Mouse (Mus musculus) granulocyte monocyte progenitor cell, adult 5-6 weeks (primary cell): ENCODE data around the gene Hephl1. TPM values are rescaled to one million over a fixed set of nuclear protein-coding genes. Genes with fewer than 3 reads are reported as not detected.
"Not testable (repeated sequence)": the region's sequence is repeated elsewhere in the genome, so short reads cannot be mapped to it uniquely, and the experiment has no call there.

Source experiments
- ATAC-seq: replicated peaks from 2 replicates; pipeline ENCODE4 v1.8.0; 2016; ENCODE audit warnings: mild to moderate bottlenecking, moderate TSS enrichment, inconsistent platforms; ENCODE audit not compliant: poor library complexity, severe bottlenecking
- total RNA-seq, 2 experiments: library from RNA; stranded (forward) in 1 of 2; stranded (reverse) in 1 of 2; fragments of 200-712, 200-1000 nt in 1 of 2; fragments of >200 nt in 1 of 2; fragmentation: Nextera tagmentation in 1 of 2; gene quantifications; 2 replicates each; pipeline ENCODE4 v1.2.3; 2014 to 2017

Gene Hephl1
- total RNA-seq (2014; fragmentation: Nextera tagmentation) (not detected in 2 replicates), total RNA-seq (2017) (not detected in 2 replicates)

DNA sequence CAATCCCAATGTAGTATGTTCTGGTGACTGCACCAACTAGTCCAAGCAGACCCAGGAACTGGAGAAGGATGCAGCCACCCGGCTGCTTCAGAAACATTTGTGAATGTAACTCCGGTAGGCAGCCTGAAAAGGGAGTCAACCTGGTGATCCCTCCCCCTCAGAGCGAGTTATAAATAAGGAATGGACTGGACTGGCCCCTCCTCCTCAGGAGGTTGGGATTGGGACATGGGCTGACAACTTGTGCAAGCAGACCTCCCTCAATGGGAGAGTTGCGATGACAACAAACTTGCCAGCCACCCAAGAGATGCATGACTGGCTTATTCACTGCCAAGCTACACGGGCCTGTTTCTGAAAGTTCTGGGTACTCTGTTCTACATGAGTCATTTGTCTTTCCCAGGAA lies at the start of gene Hephl1:
Gene Hephl1, minus strand, starts transcription at position 101 of the 400 bp plus-strand sequence.
- no peak for ATAC-seq

DNA sequence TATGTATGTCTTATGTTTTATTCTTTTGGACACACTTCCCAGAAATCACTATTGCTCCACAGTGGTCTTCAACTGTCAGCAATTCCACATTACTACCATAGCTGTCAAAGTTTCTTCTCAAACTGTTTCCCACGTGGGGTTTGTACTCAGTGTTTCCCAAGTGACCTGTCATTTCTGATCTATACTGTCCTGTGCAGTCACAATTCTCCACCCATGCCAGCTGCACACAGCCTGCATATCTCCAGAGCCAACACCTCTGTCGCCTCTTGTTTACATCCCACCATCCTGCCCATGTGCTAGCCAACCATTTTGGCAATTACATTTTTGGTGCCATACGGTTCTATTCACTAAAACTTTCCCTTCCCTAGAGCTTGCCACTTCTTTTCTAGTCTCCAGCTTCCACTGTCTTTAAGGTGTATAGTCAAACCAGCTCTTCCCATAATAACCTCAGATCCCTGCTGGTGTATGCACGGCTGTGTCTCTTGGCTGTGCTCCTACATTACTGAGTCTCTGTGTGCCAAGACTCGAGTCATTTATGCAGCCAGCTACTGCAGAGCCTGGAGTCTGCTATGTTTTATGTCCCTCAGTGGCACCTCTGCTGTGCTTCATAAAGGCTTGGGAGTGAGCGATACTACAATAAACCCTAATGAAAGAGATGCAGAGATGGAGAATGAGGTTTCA lies 37.5 kb upstream of the Hephl1 start:
- no peak for ATAC-seq

DNA sequence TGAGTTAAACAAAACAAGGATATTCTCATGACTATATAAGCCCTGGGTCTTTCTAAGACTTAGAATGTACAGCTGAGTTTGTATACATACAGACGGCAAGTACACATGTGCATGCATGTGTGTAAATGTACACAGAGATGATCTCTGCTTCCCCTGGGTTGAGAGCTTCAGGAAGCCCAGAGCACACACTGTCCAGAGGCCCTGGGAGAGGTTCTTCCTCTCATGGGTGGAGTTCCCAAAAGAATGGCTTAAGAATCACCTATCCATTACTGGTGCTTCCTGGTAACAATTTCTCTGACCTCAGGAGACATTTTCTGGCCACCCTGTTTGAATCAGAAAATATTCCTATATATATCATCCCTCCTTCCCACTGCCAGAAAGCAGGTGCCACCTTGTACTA lies 28.6 kb upstream of the Hephl1 start:
- ATAC-seq, result no peak

DNA sequence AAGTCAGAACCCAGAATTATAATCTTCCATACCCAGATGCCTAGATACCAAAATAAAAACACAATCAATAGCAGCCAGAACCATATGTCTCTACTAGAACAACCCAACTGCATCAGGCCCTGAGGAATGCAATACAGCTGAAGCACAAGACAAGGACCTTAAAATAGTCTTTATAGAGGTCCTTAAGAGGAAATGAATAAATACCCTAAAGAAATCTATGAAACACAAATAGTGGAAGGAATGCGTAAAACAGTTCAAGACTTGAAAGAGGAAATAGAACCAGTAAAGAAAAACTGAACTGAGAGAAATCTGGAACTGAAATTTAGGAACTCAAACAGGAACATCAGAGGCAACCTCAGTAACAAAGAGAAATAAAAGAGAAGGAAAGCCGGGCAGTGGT lies 14.0 kb upstream of the Hephl1 start:
- peak; percentile 78 for ATAC-seq

DNA sequence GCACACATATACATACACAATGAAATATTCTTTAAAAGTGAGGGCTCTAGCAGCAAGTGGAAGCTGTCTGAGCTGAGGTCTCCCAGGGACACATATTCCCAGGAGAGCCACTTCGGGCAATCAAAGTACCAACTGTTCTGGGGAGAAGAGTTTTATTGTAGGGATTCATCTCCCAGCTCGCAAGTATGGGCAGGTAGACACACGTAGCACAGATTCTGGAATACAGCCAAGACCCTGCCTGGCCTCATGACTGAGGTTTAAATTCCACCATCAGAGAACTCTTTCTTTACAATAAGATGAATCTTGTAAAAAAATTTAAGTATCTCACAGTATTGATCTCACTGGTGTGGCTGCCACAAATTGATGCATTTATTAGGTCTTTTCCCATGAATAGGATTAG lies 10.5 kb upstream of the Hephl1 start:
- ATAC-seq, result no peak

DNA sequence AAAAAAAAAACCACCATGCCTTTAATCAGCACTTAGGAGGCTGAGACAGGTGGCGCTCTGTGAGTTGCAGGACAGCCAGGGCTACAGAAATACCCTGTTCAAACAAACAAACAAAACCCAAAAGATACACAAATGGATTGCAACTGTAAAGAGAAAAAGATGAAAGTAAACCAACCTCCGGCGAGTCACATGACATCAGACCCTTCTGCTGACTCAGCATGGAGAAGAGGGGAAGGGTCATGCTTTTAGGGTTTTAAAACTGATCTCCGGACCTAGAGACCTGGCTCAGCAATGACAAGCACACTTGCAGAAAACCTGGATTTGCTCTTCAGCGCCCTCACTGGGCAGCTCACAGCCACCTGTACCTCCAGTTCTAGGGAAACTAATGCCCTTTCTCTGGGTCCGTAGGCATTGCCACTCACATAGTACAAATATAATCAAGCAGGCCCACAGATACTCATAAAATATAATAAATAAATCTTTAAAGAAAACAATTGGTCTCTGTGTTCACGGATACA lies 9.0 kb upstream of the Hephl1 start:
- no peak for ATAC-seq

DNA sequence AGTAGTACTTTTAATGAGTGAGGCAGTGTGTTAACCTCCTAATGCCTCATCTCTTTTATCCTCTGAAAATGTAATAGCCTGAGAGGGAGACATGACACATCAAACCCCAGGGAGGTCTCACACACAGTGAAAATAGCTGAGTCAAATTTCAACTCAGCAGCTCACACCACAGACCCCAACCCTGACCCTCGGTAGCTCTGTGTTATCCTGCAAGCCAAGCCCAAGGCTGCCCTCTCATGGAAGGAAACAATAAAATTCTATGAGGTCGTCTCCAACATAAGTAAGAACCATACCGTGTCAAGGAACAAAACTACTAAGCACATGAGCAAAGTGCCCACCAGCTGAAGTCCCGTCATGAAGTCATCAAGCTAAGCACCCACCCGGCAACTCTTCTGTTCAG lies 8.3 kb upstream of the Hephl1 start:
- no peak for ATAC-seq

DNA sequence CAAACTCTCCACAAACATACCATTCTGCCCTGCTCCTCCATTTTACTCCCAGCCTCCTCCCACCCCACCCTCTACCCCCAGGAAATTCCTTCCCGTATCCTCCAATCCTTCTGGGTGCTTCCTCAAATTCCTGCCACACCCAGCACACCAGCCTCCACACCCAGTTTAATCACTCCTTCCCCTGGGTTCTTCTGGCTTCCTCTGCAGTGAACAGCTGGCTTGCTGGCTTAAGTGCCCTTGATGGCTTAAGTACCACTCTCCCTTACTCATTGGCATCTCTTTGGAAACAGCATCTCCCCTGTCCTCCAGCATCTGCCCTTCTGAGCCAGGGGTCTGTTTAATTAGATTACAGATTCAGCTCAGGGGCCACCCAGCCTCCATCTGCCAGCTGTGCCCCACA lies 7.6 kb upstream of the Hephl1 start:
- ATAC-seq, result no peak

DNA sequence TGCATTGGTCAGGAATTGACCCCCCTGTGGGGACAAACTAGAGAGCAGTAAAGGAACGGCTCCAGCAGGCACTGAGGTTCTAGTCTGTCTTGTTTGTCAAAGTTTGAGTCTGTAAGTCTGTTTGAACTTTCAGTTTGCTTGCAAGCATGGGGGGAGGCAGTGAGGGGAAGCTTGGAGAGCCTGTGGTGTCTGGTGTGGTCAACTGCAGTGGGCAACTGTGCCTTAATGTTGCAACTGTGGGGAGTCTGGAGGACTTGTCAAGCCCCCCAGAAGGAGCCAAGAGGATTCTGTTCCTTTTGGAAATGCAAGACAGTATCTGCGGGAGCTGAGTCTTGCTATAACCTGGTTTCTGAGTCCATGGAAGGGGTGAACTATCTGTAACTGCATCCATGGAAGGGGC lies 4.3 kb upstream of the Hephl1 start:
- peak; percentile 71; the same call in 1 of the 2 replicates for ATAC-seq

GRCm38 (mm10) chr9:15114102-15114501 lies 2.2 kb upstream of the Hephl1 start:
- ATAC-seq, result no peak

DNA sequence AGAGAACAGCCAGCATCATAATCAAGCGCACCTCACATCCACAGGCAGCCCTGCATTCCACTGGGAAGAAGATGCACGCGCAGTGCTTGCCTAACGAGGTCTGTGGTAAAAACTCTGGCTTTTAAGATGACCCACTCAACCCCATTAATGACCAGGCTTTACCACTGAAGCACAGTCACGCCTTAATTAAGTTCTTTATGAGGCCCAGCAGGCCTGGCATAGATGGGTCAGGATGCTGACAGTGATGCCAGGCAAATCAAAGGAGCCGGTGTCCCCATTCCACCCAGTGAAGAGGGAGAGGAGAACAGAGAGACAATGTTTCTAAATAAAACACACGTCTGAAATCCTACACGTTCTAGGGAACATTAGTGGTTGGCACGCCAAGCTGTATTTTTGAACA lies 3.8 kb downstream of the Hephl1 start:
- no peak for ATAC-seq

DNA sequence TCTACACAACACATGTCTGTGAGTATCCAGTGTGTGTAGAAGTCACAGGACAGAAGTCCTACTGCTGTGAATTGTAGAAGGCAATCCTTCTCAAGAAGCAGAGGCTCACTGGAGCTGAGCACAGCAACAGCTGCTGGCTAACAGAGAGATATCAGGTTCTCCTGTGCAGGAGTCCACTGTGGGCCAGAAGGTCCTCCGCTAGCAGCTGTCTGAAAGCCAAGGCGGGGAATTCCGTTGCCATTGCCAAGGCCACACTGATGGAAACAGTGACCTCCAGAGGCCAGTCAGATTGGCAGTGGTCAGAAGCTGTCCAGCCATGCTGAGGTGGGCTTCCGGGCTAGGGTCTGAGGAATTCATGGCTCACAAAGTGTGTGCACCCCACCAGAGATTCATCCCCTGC lies 6.8 kb downstream of the Hephl1 start:
- ATAC-seq, result no peak

- ATAC-seq, result peak; percentile 44; the same call in 1 of the 2 replicates
Observed at GRCm38 (mm10) chr9:15103579-15104300, 8.2 kb downstream of the Hephl1 start.

DNA sequence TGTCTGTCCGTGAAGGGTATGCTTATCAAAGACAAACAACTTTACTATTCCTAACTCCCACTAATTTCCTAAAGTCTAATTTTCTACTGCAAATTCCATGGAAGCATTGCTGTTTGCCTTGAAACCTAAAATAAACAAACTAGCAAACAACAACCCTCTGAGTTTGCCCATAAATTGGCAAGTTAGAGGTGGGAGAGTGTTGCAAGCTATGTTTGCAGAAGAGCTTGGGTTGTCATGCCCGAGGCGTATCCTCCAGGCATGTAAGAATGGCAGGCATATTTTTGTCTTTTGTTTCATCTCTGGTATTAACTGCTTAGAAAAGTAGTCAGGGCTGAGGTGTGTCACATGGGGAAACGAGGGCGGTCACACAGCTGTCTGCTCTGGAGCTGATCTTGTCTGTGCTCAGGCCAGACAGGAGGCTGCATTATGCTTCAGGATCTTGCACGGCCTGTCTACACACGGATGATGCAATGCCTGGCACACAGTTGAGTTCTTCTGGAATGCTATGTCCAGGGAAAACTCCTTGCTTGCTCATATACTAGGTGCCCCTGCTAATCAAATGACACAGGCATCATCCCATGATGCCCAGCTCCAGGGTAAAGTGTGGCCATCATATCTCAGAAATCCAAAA lies 10.3 kb downstream of the Hephl1 start:
- ATAC-seq, result no peak

DNA sequence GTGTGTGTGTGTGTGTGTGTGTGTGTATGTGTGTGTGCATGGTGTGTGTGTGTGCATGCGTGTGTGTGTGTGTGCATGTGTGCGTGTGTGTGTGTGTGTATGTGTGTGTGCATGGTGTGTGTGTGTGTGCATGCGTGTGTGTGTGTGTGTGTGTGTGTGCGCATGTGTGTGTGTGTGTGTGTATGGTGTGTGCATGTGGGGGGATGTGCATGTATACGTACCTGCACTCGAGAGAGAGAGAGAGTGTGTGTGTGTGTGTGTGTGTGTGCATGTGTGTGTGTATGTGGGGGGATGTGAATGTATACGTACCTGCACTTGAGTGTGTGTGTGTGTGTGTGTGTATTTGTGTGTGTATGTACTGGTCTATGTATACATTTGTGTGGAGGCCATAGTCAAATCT lies 13.5 kb downstream of the Hephl1 start:
- not testable (repeated sequence) for ATAC-seq

DNA sequence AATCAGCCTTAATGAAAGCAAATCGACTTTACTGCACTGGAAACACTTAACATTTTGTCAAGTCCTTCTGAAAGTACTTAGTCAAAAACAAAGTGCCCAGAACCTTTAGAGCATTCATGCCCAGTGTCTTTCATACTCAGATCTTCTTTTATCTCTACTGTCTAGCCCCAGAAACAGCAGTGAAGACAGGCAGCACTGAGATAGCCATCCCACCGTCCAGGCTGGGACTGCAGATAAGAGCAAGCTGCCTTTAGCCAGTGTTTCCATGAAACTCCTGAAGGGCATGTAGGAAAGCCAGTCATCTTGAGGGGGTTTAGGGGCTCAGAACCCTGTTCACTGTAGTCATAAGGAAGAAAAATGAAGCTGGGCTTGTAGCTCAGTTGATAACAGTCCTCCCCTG lies 14.7 kb downstream of the Hephl1 start:
- ATAC-seq, result no peak

- ATAC-seq, result no peak
Observed at GRCm38 (mm10) chr9:15096161-15096560, 15.7 kb downstream of the Hephl1 start.

- 0 out of 2 replicates have a peak, but pooled peaks have one; percentile 22 for ATAC-seq
Observed at GRCm38 (mm10) chr9:15095206-15095605, 16.7 kb downstream of the Hephl1 start.

- no peak for ATAC-seq
Observed at GRCm38 (mm10) chr9:15068686-15069295, 43.1 kb downstream of the Hephl1 start.

DNA sequence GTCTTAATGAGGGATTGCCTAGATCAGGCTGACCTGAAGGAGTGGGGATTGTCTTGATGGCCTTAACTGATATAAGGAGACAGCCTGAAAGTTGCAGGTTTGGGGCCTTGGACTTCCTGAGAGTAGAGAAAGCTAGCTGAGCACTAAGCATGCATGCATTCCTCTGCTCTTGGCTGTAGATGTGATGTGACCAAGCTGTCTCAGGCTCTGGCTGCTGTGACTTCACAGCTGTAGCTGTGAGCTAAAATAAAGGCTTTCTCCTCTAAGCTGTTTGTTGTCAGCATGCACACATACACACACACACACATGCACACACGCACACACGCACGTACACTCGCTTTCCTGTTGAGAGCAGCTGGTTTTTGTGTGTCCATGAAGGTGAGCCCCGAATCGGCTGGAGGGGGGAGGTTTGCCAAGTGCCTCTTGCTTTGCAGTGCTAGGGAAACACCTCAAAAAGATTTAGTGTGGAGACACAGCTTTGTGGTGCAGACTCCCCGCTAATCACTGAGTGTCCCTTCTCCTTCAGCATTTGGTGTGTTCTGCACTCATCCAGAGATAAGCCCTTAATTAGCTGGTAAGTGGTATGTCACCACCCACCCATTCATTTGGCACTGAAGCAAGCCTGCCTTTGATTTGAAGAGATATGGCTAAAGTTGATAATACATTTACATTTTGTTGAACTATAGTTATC lies 43.8 kb downstream of the Hephl1 start:
- no peak for ATAC-seq
